Mouse (Mus musculus) c-Kit-positive CD71-positive TER-119-negative erythroid progenitor cells, embryonic 14.5 days (primary cell): ENCODE results near the gene Crip1.
"Not testable (repeated sequence)": the region's sequence is repeated elsewhere in the genome, so short reads cannot be mapped to it uniquely, and the experiment has no call there.

Experiments used
- DNase-seq: peaks from one replicate; pipeline ENCODE4 v3.0.0-alpha.2; 2013; ENCODE audit warnings: low read depth

Crip1 gene

GRCm38 (mm10) chr12:113185442-113186291, 39.6 kb downstream of the Crip1 start, which contains the start of gene Tmem121:
Tmem121 (plus strand) TSS chr12:113185930.
- no peak for DNase-seq

- no peak for DNase-seq
Observed at GRCm38 (mm10) chr12:113186326-113187010, 40.4 kb downstream of the Crip1 start.

- DNase-seq: no peak
Observed at GRCm38 (mm10) chr12:113187011-113187375, 40.9 kb downstream of the Crip1 start.

- peak; percentile 50 for DNase-seq
Observed at GRCm38 (mm10) chr12:113187584-113188295, 41.6 kb downstream of the Crip1 start.

GRCm38 (mm10) chr12:113188349-113189055, 42.4 kb downstream of the Crip1 start:
- DNase-seq: no peak

- no peak for DNase-seq
Observed at GRCm38 (mm10) chr12:113193423-113193822, 47.3 kb downstream of the Crip1 start.

GRCm38 (mm10) chr12:113199132-113199531, 53.0 kb downstream of the Crip1 start:
- DNase-seq: not testable (repeated sequence)

GRCm38 (mm10) chr12:113201301-113201700, 55.2 kb downstream of the Crip1 start:
- no peak for DNase-seq

- no peak for DNase-seq
Observed at GRCm38 (mm10) chr12:113202008-113202407, 55.9 kb downstream of the Crip1 start.
